Mouse (Mus musculus) liver, embryonic 14.5 days (tissue): ENCODE measurements around the gene Uggt2. TPM values are rescaled to one million over a fixed set of nuclear protein-coding genes. Genes with fewer than 3 reads are reported as not detected.

Source experiments
- ATAC-seq: fragments of 200-750 bp; cut with Nextera tagmentation; 2 replicates; pipeline ENCODE4 v1.8.0; 2017; ENCODE audit warnings: moderate number of reproducible peaks, mild to moderate bottlenecking, moderate library complexity; ENCODE audit not compliant: insufficient read depth
- DNase-seq, 3 experiments: peaks; one replicate each; pipeline ENCODE4 v3.0.0-alpha.2; 2012 to 2013; ENCODE audit warnings: low read depth in 3 of 3, low spot score in 3 of 3
- H3K27ac ChIP-seq: fragments of 300-500 bp; sonication (generic); 2 replicates; pipeline ENCODE4 v1.5.1; 2014; ENCODE audit warnings: moderate library complexity, mild to moderate bottlenecking, control low read depth, inconsistent platforms
- H3K27me3 ChIP-seq: fragments of 300-500 bp; sonication (generic); 2 replicates; pipeline ENCODE4 v1.6.1; 2014; ENCODE audit warnings: mild to moderate bottlenecking, low read length, moderate library complexity; ENCODE audit not compliant: control insufficient read depth, insufficient read depth
- H3K36me3 ChIP-seq: fragments of 300-500 bp; sonication (generic); replicated peaks from 2 replicates; pipeline ENCODE4 v1.6.1; 2014; ENCODE audit warnings: low read depth; ENCODE audit not compliant: control insufficient read depth, insufficient read depth
- H3K4me1 ChIP-seq, 2 experiments: fragments of 200-500 bp in 1 of 2; fragments of 300-500 bp in 1 of 2; sonication (generic) in 1 of 2; replicated peaks; 2 replicates each; pipeline ENCODE4 v1.6.1; 2012 to 2014; ENCODE audit warnings: antibody characterized with exemption in 1 of 2, inconsistent platforms in 1 of 2, low read length in 1 of 2; ENCODE audit not compliant: control insufficient read depth in 2 of 2, insufficient read depth in 2 of 2
- H3K4me2 ChIP-seq: fragments of 300-500 bp; sonication (generic); 2 replicates; pipeline ENCODE4 v1.6.1; 2014; ENCODE audit warnings: low read depth, mild to moderate bottlenecking, control low read depth, moderate library complexity
- H3K4me3 ChIP-seq, 2 experiments: fragments of 200-500 bp in 1 of 2; fragments of 300-500 bp in 1 of 2; sonication (generic) in 1 of 2; 2 replicates each; pipeline ENCODE4 v1.5.1; 2012 to 2014; ENCODE audit warnings: low read depth in 2 of 2, low read length in 2 of 2, mild to moderate bottlenecking in 2 of 2, control low read depth in 1 of 2, inconsistent platforms in 1 of 2, moderate library complexity in 1 of 2; ENCODE audit not compliant: insufficient read depth in 1 of 2
- H3K9ac ChIP-seq: fragments of 300-500 bp; sonication (generic); replicated peaks from 2 replicates; pipeline ENCODE4 v1.6.1; 2014; ENCODE audit warnings: mild to moderate bottlenecking, control low read depth, moderate library complexity
- H3K9me3 ChIP-seq: fragments of 300-500 bp; sonication (generic); 2 replicates; pipeline ENCODE4 v1.6.1; 2016; ENCODE audit warnings: low read length, mixed read lengths; ENCODE audit not compliant: control insufficient read depth
- CTCF ChIP-seq: IDR thresholded peaks from 2 replicates; pipeline ENCODE4 v1.5.1; 2016; ENCODE audit warnings: antibody characterized with exemption, low read depth, control low read depth
- EP300 ChIP-seq: IDR thresholded peaks from 2 replicates; pipeline ENCODE4 v1.6.1; 2016; ENCODE audit warnings: antibody characterized with exemption, low read depth
- WGBS: fragments of 180-500 bp; shearing (Covaris S2); extraction: QIAGEN DNeasy Blood & Tissue Kit; methylation state at CpG from one replicate; pipeline ENCODE4 v1.1.7; 2014; ENCODE audit not compliant: insufficient replicate concordance; 5-methylcytosine and 5-hydroxymethylcytosine counted together
- polyA plus RNA-seq, 2 experiments: library from polyadenylated mRNA; depleted of rRNA in 1 of 2; stranded (reverse) in 1 of 2; unstranded in 1 of 2; fragments of >200 nt; fragmentation: Nextera tagmentation in 1 of 2; extraction: Ambion mirVana in 1 of 2; gene quantifications; 2 replicates each; pipeline versions ENCODE4 v1.2.1 to v1.2.3; 2012 to 2014

The Uggt2 gene
- polyA plus RNA-seq, 2 experiments, result 1.3 to 1.6 TPM

GRCm38 (mm10) chr14:118944702-118945101 lies 154.5 kb downstream of the Uggt2 start:
- H3K4me2 ChIP-seq, result no peak overlapping the region
- peaks cover 0 to 4% of the 10 kb centered on the region in 2 experiments; a peak in 2 of 4 replicates for H3K4me1 ChIP-seq
- 65% methylated on average over 2 of the region's 2 CpGs for WGBS
- no peaks in the 10 kb centered on the region for H3K36me3 ChIP-seq
- H3K4me3 ChIP-seq, result no peak overlapping the region
- H3K9ac ChIP-seq, result no peak overlapping the region
- no peaks in the 10 kb centered on the region for H3K27me3 ChIP-seq
- no peak overlapping the region for H3K27ac ChIP-seq
- no peak for DNase-seq
- TF ChIP-seq EP300 (no peak), CTCF (no peak)
- ATAC-seq, result no peak
- H3K9me3 ChIP-seq, result no peaks in the 10 kb centered on the region

DNA sequence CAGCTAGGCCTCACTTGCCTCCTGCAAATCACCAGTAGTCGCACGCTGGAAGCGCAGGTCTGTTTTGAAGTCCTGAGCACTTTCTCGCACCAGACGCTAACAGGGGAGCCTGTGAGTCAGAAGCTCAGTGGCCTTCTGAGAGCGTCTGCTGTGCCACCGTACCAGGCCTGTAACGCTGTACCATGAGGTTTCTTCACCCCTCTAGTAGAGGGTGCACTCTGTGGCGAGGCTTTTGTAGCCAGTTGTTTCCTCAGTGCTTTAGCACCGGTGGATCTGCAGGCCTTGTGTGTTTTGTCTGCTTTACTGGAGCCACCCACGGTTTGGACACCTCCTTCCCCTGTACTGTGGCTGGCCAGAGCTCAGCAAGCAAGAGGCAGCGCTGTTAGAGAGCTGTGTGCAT lies 157.2 kb downstream of the Uggt2 start:
- no peaks in the 10 kb centered on the region for H3K27me3 ChIP-seq
- DNase-seq, result no peak
- no peak overlapping the region for H3K9ac ChIP-seq
- no peak for TF ChIP-seq EP300
- no peak for TF ChIP-seq CTCF
- H3K36me3 ChIP-seq, result no peaks in the 10 kb centered on the region
- H3K9me3 ChIP-seq, result no peaks in the 10 kb centered on the region
- no peak for ATAC-seq
- no peak overlapping the region for H3K27ac ChIP-seq
- H3K4me2 ChIP-seq, result no peak overlapping the region
- peaks cover 5 to 7% of the 10 kb centered on the region in 2 experiments for H3K4me1 ChIP-seq
- 72% methylated on average over 12 of the region's 12 CpGs for WGBS
- H3K4me3 ChIP-seq, result no peak overlapping the region

- Histone ChIP-seq H3K4me3 (no peak overlapping the region), H3K4me2 (no peak overlapping the region), H3K27ac (no peak overlapping the region), H3K36me3 (no peaks in the 10 kb centered on the region), H3K9me3 (no peaks in the 10 kb centered on the region), H3K27me3 (no peaks in the 10 kb centered on the region), H3K9ac (no peak overlapping the region), H3K4me1 (peaks cover 7 to 8% of the 10 kb centered on the region in 2 experiments)
- TF ChIP-seq CTCF (no peak), EP300 (no peak)
- DNase-seq, result no peak
- ATAC-seq, result no peak
- 85% methylated on average over 4 of the region's 4 CpGs for WGBS
Observed at GRCm38 (mm10) chr14:118940796-118941495, 158.3 kb downstream of the Uggt2 start.

DNA sequence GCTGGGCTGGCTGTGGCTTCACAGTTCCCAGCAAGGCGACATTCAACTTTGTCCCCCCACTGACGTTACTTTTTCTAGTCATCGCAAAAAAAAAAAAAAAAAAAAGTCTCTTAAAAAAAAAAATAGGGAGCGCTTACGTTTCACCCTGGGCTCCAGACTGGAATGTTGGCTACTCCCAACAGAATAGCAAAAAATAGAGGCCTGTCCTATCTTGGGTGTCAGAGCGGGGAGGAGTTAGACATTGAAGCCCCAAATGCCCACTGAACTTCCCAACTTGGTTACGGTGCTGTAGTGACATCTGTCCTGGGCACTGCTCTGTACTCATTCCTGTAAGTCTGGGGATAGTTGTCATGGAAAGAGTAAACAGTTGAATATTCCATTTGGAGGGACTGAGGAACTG lies 160.7 kb downstream of the Uggt2 start:
- ATAC-seq, result no peak
- peak in 1 of 3 experiments; percentile 23 for DNase-seq
- Histone ChIP-seq H3K27ac (no peak overlapping the region), H3K4me2 (peak overlapping the region; percentile 85), H3K4me1 (peaks cover 7 to 14% of the 10 kb centered on the region in 2 experiments), H3K36me3 (no peaks in the 10 kb centered on the region), H3K9me3 (no peaks in the 10 kb centered on the region), H3K9ac (peak overlapping the region; percentile 97), H3K27me3 (no peaks in the 10 kb centered on the region; the same call in 1 of the 2 replicates), H3K4me3 (peak overlapping the region; percentile 86 to 94)
- no peak for TF ChIP-seq CTCF
- TF ChIP-seq EP300, result no peak
- under 1% methylated on average over 7 of the region's 7 CpGs for WGBS

DNA sequence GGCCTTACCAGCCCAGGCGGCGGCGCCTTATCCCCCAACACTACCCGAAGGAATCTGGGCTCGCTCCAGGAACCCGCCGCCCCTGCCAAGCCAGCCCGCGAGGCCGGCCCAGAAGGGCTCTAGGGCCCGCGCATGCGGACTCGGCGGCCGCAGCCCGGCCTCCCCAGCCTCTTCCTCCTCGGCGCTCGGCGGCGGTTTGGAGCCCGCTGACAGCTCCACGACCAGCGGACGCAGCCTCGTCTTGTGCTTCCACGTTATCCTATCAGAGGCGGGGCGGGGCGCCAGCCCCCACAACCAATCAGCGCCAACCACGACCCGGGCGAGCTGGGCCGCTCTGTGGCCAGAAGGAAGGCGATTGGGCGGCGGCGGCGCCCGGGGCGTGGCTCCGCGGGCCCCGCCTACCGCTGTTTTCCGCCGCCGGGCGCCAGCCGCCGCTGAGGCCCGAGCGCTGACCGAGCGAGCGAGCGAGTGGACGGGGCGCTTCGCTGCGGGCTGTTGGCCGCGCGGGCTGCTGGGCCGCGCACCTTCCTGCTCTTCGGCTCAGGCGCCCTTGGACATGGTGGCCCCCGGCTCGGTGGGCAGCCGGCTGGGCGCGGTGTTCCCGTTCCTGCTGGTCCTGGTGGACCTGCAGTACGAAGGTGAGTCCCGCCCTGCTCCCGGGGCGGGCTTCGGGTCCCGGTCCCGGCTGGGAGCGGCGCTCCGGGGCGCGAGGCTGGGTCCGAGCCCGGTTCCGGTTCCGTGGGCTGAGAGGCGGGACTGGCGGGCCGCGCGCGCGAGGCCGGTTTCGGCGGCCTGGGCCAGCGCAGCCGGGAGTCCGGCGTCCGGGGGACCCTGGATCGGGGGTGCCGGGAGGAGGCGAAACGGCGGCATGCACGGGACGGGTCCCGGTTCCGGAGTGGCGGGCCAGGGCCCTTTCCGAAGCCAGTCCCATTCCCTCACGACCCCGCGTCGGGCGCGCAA lies 161.4 kb downstream of the Uggt2 start, which contains the start of gene Dnajc3:
Dnajc3 (plus strand) TSS at position 444 of the 960 bp plus-strand sequence.
- Histone ChIP-seq H3K4me1 (peaks cover 7 to 14% of the 10 kb centered on the region in 2 experiments), H3K9me3 (no peaks in the 10 kb centered on the region), H3K27ac (peak within 1 kb of the TSS; percentile 66), H3K4me2 (peak within 1 kb of the TSS; percentile 85), H3K4me3 (peak within 1 kb of the TSS; percentile 86 to 94), H3K27me3 (no peaks in the 10 kb centered on the region; the same call in 1 of the 2 replicates), H3K9ac (peak within 1 kb of the TSS; percentile 97), H3K36me3 (no peaks in the 10 kb centered on the region)
- ATAC-seq (peak; percentile 99), DNase-seq (peak; percentile 96 to 97 (median 96))
- no peak for TF ChIP-seq CTCF
- no peak for TF ChIP-seq EP300
- WGBS, result under 1% methylated on average over 122 of the region's 124 CpGs
